8 mouse cellular contexts compared by ENCODE assay signal in the genomic region with DNA sequence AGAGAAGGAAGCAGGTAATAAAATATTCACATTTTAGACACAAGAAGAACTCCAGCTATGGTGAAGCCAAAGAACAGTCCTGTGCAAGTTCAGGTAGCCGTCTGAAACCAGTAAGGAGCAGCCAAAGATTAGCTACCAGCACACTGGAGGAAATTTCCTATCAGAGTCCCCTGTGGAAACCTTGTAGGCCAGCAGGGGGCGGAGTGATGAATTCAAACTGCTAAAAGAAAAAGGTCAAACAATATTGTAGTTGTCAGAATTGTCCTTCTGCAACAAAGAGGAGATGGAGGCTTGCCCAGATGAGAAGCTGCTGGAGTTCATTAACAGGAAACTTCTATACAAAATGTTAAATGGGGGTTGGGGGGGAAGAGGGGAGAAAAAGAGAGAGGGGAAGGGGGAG.
DNase-seq lines count a peak whose midpoint lies in the region; ATAC-seq lines count a peak whose summit lies in the region.
"Had no signal": no experiment of that assay in that cellular context is flagged by ENCODE, and none has a peak within 500 bp of the region (broad histone marks: within the 10 kb centered on the region; RNA-seq: fewer than 3 reads in every experiment).

No protein-coding gene starts in this region.

- H3K36me3 ChIP-seq in intestine, embryonic 14.5 days (ENCODE audit: control insufficient read depth, insufficient read depth, low read length): no peaks in the 10 kb centered on the region
- H3K36me3 ChIP-seq in intestine, embryonic 15.5 days: no peaks in the 10 kb centered on the region
- H3K36me3 ChIP-seq: hindbrain, embryonic 15.5 days had no signal

- ATAC-seq in intestine, embryonic 14.5 days (replicated peaks; ENCODE audit: low FRiP score, low TSS enrichment, low read depth): no peak
- no peak for ATAC-seq in intestine, embryonic 15.5 days

- no peaks in the 10 kb centered on the region for H3K9me3 ChIP-seq in intestine, embryonic 14.5 days (ENCODE audit: control insufficient read depth, low read length)
- no peaks in the 10 kb centered on the region for H3K9me3 ChIP-seq in intestine, embryonic 15.5 days
- H3K9me3 ChIP-seq: hindbrain, embryonic 15.5 days had no signal

- H3K27ac ChIP-seq in intestine, embryonic 14.5 days (ENCODE audit: low read depth): no peak overlapping the region
- H3K27ac ChIP-seq in intestine, embryonic 15.5 days: no peak overlapping the region
- H3K27ac ChIP-seq: hindbrain, embryonic 15.5 days had no signal

- no peak overlapping the region for H3K9ac ChIP-seq in intestine, embryonic 14.5 days (ENCODE audit: low read length)
- no peak overlapping the region for H3K9ac ChIP-seq in intestine, embryonic 15.5 days
- H3K9ac ChIP-seq: hindbrain, embryonic 15.5 days had no signal

- no peak overlapping the region for H3K4me3 ChIP-seq in intestine, embryonic 14.5 days (ENCODE audit: low read depth, low read length)
- no peak overlapping the region for H3K4me3 ChIP-seq in intestine, embryonic 15.5 days (replicated peaks)
- H3K4me3 ChIP-seq: hindbrain, embryonic 15.5 days had no signal

- no peaks in the 10 kb centered on the region for H3K27me3 ChIP-seq in intestine, embryonic 14.5 days (replicated peaks; ENCODE audit: control insufficient read depth, insufficient read depth, low read length)
- H3K27me3 ChIP-seq in intestine, embryonic 15.5 days (replicated peaks): no peaks in the 10 kb centered on the region
- H3K27me3 ChIP-seq: hindbrain, embryonic 15.5 days had no signal

- peak; percentile 62 for DNase-seq in intestine, embryonic 14.5 days (ENCODE audit: low spot score)
- DNase-seq in Muller cell, postnatal 12 days (ENCODE audit: inconsistent ontology term): peak; percentile 27
- peak; percentile 73 for DNase-seq in adrenal gland, postnatal 25 days
- DNase-seq in kidney, adult 9 months: peak; percentile 41
- DNase-seq in lung, adult 18-20 months: peak; percentile 8 to 17
- DNase-seq in urinary bladder, postnatal 36 days (ENCODE audit: low spot score in 2 of 2): peak; percentile 33 to 40

- H3K4me1 ChIP-seq in intestine, embryonic 14.5 days (replicated peaks; ENCODE audit: control insufficient read depth, insufficient read depth, low read length): no peaks in the 10 kb centered on the region
- no peaks in the 10 kb centered on the region for H3K4me1 ChIP-seq in intestine, embryonic 15.5 days (replicated peaks)
- H3K4me1 ChIP-seq: hindbrain, embryonic 15.5 days had no signal

- WGBS in intestine, embryonic 14.5 days: 27% methylated on average over 2 of the region's 2 CpGs
- WGBS in intestine, embryonic 15.5 days: 31% methylated on average over 2 of the region's 2 CpGs

- H3K4me2 ChIP-seq in intestine, embryonic 14.5 days (ENCODE audit: low read length): no peak overlapping the region
- no peak overlapping the region for H3K4me2 ChIP-seq in intestine, embryonic 15.5 days (replicated peaks)
- H3K4me2 ChIP-seq: hindbrain, embryonic 15.5 days had no signal

Comparison
In these comparisons a context has a peak if more than half of its experiments do, and no peak if none do; other contexts are left out.
1. DNase-seq: peak in every context shown above with its lines; median percentile 73 in adrenal gland, postnatal 25 days; 62 in intestine, embryonic 14.5 days; 41 in kidney, adult 9 months; 36 in urinary bladder, postnatal 36 days; 27 in Muller cell, postnatal 12 days; 12 in lung, adult 18-20 months.